Mouse (Mus musculus) heart, postnatal 0 days (tissue): ENCODE measurements around the gene Wwox.

Experiments used
- CTCF ChIP-seq: IDR thresholded peaks from 2 replicates; pipeline ENCODE4 v1.5.1; 2016; ENCODE audit warnings: antibody characterized with exemption, control low read depth, low read depth
- EP300 ChIP-seq: IDR thresholded peaks from 2 replicates; pipeline ENCODE4 v1.6.1; 2016; ENCODE audit warnings: antibody characterized with exemption, low read depth

DNA sequence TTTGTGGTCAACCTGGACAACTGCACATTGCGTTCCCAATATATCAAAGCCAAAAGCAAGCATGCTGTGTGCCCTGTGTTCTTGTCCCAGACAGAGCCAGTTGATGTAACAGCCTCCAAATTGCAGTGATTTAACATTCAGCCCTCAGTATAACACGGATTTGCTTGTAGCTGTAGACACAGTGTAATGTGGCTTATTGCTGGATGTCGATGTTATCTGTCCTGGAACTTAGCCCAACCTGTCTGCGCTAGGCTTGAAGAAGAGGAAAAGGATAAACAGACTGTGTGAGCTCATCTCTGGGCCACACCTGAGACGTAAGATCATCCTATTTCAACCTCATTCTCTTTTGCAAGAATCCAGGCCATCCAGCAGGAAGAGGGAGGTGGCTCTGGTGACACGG is 508.5 kb downstream of the Wwox start:
- TF ChIP-seq CTCF: no peak
- no peak for TF ChIP-seq EP300
